Mouse (Mus musculus): ENCODE measurements around the gene Slc5a2. TPM values are rescaled to one million over a fixed set of nuclear protein-coding genes. Genes with fewer than 3 reads are reported as not detected.

The Slc5a2 gene
- total RNA-seq (2021), result not detected
- polyA plus RNA-seq (2012; rRNA removed), result 0.37 TPM in 1 of 2 replicates, not detected in the other
- long read RNA-seq, result 0 reads

DNA sequence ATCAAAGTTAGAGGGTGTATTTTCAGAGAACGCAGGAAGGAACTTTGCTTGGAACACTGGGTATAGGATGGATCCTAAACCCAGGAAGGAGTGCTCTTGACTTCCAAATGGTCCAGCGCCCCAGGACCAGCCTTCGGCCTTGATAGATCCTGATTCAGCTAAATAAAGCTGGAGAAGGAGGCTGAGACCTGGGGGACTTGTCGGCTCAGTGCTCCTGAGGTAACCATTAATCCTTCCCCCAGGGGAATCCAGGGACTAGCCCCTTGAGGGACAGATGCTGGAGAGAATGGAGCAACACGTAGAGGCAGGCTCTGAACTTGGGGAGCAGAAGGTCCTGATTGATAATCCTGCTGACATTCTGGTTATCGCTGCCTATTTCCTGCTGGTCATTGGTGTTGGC, at the start of gene Slc5a2:
Gene Slc5a2, plus strand, starts transcription at position 247 of the 400 bp plus-strand sequence.
- H3K27me3 ChIP-seq (ENCODE audit: control insufficient read depth, insufficient read depth, low read length), result no peaks in the 10 kb centered on the region
- no peak within 1 kb of the TSS for H3K27ac ChIP-seq
- TF ChIP-seq POLR2A (IDR thresholded peaks at IDR 0.05; ENCODE audit: insufficient read depth, low read depth, low read length), result no peak
- TF ChIP-seq CTCF (IDR thresholded peaks at IDR 0.05), result no peak
- H3K9ac ChIP-seq (ENCODE audit: low read depth, low read length), result no peak within 1 kb of the TSS
- DNase-seq, result no peak
- no peaks in the 10 kb centered on the region for H3K36me3 ChIP-seq (ENCODE audit: control insufficient read depth, insufficient read depth, low read length)
- intact Hi-C loops (cut with DNase I), result no loop called here
- no peaks in the 10 kb centered on the region for H3K79me2 ChIP-seq (replicated peaks; ENCODE audit: control insufficient read depth, insufficient read depth, low read length)
- 84% methylated on average over 6 of the region's 6 CpGs for WGBS
- no peak within 1 kb of the TSS for H3K4me3 ChIP-seq
- no peaks in the 10 kb centered on the region for H3K4me1 ChIP-seq (ENCODE audit: control insufficient read depth, insufficient read depth, low read length)

DNA sequence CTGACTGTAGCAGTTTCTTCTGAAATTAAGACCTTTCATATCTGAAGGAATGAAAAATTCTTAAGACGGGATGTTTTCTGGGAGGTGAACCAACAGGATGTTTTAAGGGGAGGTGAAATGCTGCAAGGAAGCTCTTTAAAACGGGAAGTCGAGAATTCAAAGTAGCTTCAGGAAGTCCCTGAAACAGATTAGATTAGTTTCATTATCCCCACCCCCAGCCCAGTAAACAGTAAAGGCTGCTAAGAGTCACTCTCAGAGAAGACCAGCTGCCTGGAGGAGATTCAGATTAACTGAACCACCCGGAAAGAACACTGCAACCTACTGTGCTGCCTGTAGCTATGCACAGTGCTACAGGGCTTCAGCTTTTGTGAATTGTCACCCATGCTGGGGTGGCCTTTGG, 45.5 kb upstream of the Slc5a2 start:
- Histone ChIP-seq H3K27ac (no peak overlapping the region), H3K27me3 (ENCODE audit: control insufficient read depth, insufficient read depth, low read length) (no peaks in the 10 kb centered on the region)
- intact Hi-C loops (cut with DNase I), result no loop called here

DNA sequence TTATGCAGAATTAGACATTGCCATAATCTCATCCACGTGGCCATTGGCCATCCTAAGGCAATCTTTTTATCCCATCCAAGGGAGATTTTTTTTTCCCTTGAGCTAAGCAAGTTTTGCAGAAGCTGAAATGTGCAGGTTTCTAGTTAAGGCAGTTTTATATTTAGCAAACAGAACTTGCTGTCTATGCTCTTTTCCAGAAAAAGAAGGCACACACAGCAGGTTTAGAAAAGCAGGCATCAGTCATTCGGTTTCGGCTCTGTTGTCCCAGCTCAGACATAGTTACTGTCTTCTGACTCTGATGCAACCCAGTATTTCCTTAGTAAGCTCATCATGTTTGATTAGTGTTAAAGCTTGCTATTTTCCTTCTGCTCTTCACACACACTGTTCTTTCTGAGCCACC, 44.5 kb upstream of the Slc5a2 start:
- Histone ChIP-seq H3K4me3 (no peak overlapping the region), H3K79me2 (replicated peaks; ENCODE audit: control insufficient read depth, insufficient read depth, low read length) (no peaks in the 10 kb centered on the region), H3K4me1 (ENCODE audit: control insufficient read depth, insufficient read depth, low read length) (no peaks in the 10 kb centered on the region), H3K27me3 (ENCODE audit: control insufficient read depth, insufficient read depth, low read length) (no peaks in the 10 kb centered on the region), H3K9ac (ENCODE audit: low read depth, low read length) (no peak overlapping the region), H3K36me3 (ENCODE audit: control insufficient read depth, insufficient read depth, low read length) (no peaks in the 10 kb centered on the region), H3K27ac (no peak overlapping the region)
- 91% methylated on average over 3 of the region's 3 CpGs for WGBS
- no peak for DNase-seq
- intact Hi-C loops (cut with DNase I), result no loop called here
- TF ChIP-seq CTCF (IDR thresholded peaks at IDR 0.05) (no peak), EP300 (IDR thresholded peaks at IDR 0.05; ENCODE audit: insufficient read depth, low read depth, low read length) (no peak), POLR2A (IDR thresholded peaks at IDR 0.05; ENCODE audit: insufficient read depth, low read depth, low read length) (no peak)

More for the DNA sequence above, 45.5 kb upstream of the Slc5a2 start:
- H3K9ac ChIP-seq (ENCODE audit: low read depth, low read length), result no peak overlapping the region
- WGBS, result 36% methylated on average over 4 of the region's 4 CpGs
- TF ChIP-seq CTCF (IDR thresholded peaks at IDR 0.05), result no peak
- no peak for TF ChIP-seq POLR2A (IDR thresholded peaks at IDR 0.05; ENCODE audit: insufficient read depth, low read depth, low read length)
- TF ChIP-seq EP300 (IDR thresholded peaks at IDR 0.05; ENCODE audit: insufficient read depth, low read depth, low read length), result no peak
- no peaks in the 10 kb centered on the region for H3K4me1 ChIP-seq (ENCODE audit: control insufficient read depth, insufficient read depth, low read length)
- no peaks in the 10 kb centered on the region for H3K36me3 ChIP-seq (ENCODE audit: control insufficient read depth, insufficient read depth, low read length)
- H3K4me3 ChIP-seq, result no peak overlapping the region
- no peaks in the 10 kb centered on the region for H3K79me2 ChIP-seq (replicated peaks; ENCODE audit: control insufficient read depth, insufficient read depth, low read length)
- DNase-seq, result no peak

DNA sequence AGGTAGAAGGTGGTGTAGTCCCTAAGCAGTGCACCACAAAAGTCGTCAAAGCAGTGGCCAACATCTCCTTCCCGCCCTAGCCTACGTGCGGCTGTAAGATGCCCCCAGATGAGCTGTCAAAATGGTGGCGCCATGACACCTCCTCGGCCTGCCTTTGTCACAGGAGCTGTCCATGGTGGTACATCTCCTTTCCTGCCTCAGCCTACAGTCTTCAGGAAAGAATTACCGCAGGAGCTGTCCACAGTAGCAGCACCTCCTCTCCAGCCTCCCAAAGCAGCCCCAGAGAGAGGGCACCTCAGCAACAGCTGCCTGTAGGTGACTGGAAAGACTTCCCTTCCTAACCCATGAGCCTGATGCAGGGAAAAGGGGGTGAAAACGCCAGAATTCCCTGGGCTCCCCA, 33.7 kb upstream of the Slc5a2 start:
- Histone ChIP-seq H3K4me1 (ENCODE audit: control insufficient read depth, insufficient read depth, low read length) (peaks cover 2% of the 10 kb centered on the region), H3K27ac (no peak overlapping the region), H3K79me2 (replicated peaks; ENCODE audit: control insufficient read depth, insufficient read depth, low read length) (no peaks in the 10 kb centered on the region), H3K36me3 (ENCODE audit: control insufficient read depth, insufficient read depth, low read length) (no peaks in the 10 kb centered on the region), H3K9ac (ENCODE audit: low read depth, low read length) (no peak overlapping the region), H3K4me3 (no peak overlapping the region), H3K27me3 (ENCODE audit: control insufficient read depth, insufficient read depth, low read length) (no peaks in the 10 kb centered on the region)
- no peak for DNase-seq
- no peak for TF ChIP-seq POLR2A (IDR thresholded peaks at IDR 0.05; ENCODE audit: insufficient read depth, low read depth, low read length)
- TF ChIP-seq EP300 (IDR thresholded peaks at IDR 0.05; ENCODE audit: insufficient read depth, low read depth, low read length), result no peak
- TF ChIP-seq CTCF (IDR thresholded peaks at IDR 0.05), result no peak
- intact Hi-C loops (cut with DNase I), result no loop called here
- 36% methylated on average over 8 of the region's 8 CpGs for WGBS

DNA sequence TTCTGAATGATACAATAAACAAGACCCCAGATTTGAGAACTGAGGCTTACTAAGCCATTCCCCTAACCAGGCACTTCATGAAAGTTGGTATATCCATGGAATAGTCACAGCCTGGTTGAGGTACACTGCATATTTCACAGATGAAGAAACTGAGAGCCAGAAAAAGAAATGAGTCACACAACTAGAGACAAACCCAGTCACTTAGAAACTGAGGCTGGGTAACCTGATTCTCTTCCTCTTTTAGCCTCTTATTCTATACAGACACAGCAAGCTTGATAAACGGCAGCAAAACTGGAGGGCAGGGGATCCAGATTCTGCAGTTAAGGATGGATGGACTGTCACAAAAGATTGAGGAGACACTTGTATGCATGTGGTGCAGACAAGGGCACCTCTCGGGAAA, 30.7 kb upstream of the Slc5a2 start:
- no peak overlapping the region for H3K4me3 ChIP-seq
- no peaks in the 10 kb centered on the region for H3K36me3 ChIP-seq (ENCODE audit: control insufficient read depth, insufficient read depth, low read length)
- TF ChIP-seq EP300 (IDR thresholded peaks at IDR 0.05; ENCODE audit: insufficient read depth, low read depth, low read length), result no peak
- no peak for TF ChIP-seq POLR2A (IDR thresholded peaks at IDR 0.05; ENCODE audit: insufficient read depth, low read depth, low read length)
- no peak overlapping the region for H3K27ac ChIP-seq
- H3K4me1 ChIP-seq (ENCODE audit: control insufficient read depth, insufficient read depth, low read length), result peaks cover 4% of the 10 kb centered on the region
- 86% methylated on average over 2 of the region's 2 CpGs for WGBS
- intact Hi-C loops (cut with DNase I), result loop anchor here (5.0 kb wide), 1 partner anchor 228 kb away; the partner anchor contains the start of gene Tial1
- no peaks in the 10 kb centered on the region for H3K79me2 ChIP-seq (replicated peaks; ENCODE audit: control insufficient read depth, insufficient read depth, low read length)
- DNase-seq, result no peak
- H3K9ac ChIP-seq (ENCODE audit: low read depth, low read length), result no peak overlapping the region
- no peaks in the 10 kb centered on the region for H3K27me3 ChIP-seq (ENCODE audit: control insufficient read depth, insufficient read depth, low read length)

DNA sequence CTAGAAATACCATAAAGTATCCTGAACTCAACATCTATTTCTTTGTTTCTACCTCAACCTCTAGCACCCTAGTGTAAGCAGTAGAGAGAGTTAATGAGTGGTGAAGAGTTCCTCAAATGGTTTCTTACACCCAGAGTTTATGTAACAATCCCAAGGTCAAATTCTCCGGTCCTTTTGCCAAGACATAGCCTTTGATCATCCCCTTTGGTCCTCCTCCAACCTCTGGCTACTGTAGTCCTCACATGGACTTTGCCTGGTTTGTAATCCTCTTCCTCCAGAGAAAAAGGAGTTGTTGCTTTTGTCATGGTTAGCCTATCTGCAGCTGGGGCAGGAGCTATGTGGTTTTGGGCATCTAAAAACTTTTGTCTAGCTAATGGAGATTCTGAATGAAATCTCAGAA, 30.0 kb upstream of the Slc5a2 start:
- Histone ChIP-seq H3K36me3 (ENCODE audit: control insufficient read depth, insufficient read depth, low read length) (no peaks in the 10 kb centered on the region), H3K4me3 (no peak overlapping the region), H3K79me2 (replicated peaks; ENCODE audit: control insufficient read depth, insufficient read depth, low read length) (no peaks in the 10 kb centered on the region), H3K9ac (ENCODE audit: low read depth, low read length) (no peak overlapping the region), H3K4me1 (ENCODE audit: control insufficient read depth, insufficient read depth, low read length) (peaks cover 4% of the 10 kb centered on the region), H3K27me3 (ENCODE audit: control insufficient read depth, insufficient read depth, low read length) (no peaks in the 10 kb centered on the region), H3K27ac (no peak overlapping the region)
- no peak for TF ChIP-seq POLR2A (IDR thresholded peaks at IDR 0.05; ENCODE audit: insufficient read depth, low read depth, low read length)
- no peak for TF ChIP-seq CTCF (IDR thresholded peaks at IDR 0.05)
- no peak for TF ChIP-seq EP300 (IDR thresholded peaks at IDR 0.05; ENCODE audit: insufficient read depth, low read depth, low read length)
- intact Hi-C loops (cut with DNase I), result loop anchor here (5.0 kb wide), 1 partner anchor 227 kb away; the partner anchor contains the start of gene Tial1
- DNase-seq, result no peak
- WGBS, result 40% methylated on average over 1 of the region's 1 CpGs
